Mouse (Mus musculus): Measurements from ENCODE around the gene Tspan6. TPM values are rescaled to one million over a fixed set of nuclear protein-coding genes. Genes with fewer than 3 reads are reported as not detected.

Tspan6 gene
- total RNA-seq, 1 experiment: 23.9 TPM

DNA sequence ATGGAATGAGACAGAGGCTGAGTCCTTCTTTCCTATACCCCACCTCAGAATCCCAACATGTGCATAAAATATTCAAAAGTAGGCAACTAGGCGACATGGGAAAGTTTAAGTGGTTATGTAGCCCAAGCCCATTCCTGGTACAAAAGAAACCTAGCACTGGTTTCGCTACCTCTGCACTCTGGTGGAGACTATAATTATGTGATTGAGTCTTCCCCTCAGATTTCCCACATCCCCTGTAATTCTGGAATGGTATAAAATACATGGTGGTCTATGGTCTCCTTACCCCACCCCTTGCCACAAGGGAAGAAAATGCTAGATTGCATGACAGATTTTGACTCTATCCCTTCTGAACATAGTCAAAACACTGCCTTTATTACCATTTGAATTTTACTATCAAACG, 14.8 kb upstream of the Tspan6 start:
- no peak overlapping the region for H3K27ac ChIP-seq (ENCODE audit: insufficient read depth, low read depth, low read length, poor library complexity, severe bottlenecking)
- H3K36me3 ChIP-seq (ENCODE audit: control insufficient read depth, insufficient read depth, low read length, poor library complexity, severe bottlenecking): no peaks in the 10 kb centered on the region
- in situ Hi-C loops (cut with MboI; ENCODE audit: low sequenced_read_pairs in 2 of 2, unreplicated experiment in 2 of 2): no loop called here
- H3K4me3 ChIP-seq (ENCODE audit: insufficient read depth in 1 of 2, low read depth in 1 of 2, low read length in 2 of 2, poor library complexity in 1 of 2, severe bottlenecking in 1 of 2): no peak overlapping the region
- H3K9ac ChIP-seq (ENCODE audit: insufficient read depth, low read depth, low read length, poor library complexity, severe bottlenecking): no peak overlapping the region
- no peak for DNase-seq (ENCODE audit: low read depth, low spot score)
- no peaks in the 10 kb centered on the region for H3K4me1 ChIP-seq (ENCODE audit: control insufficient read depth in 2 of 2, insufficient read depth in 2 of 2, low read length in 2 of 2, poor library complexity in 1 of 2)
- no peaks in the 10 kb centered on the region for H3K9me3 ChIP-seq (ENCODE audit: control insufficient read depth, insufficient read depth, low read depth, low read length)
- TF ChIP-seq MAFK (IDR thresholded peaks at IDR 0.05; ENCODE audit: insufficient read depth, low read depth, low read length) (no peak), HCFC1 (IDR thresholded peaks at IDR 0.05; ENCODE audit: borderline replicate concordance, insufficient read depth, low read length) (no peak), ZNF384 (IDR thresholded peaks at IDR 0.05; ENCODE audit: low read depth, low read length) (no peak), CHD2 (IDR thresholded peaks at IDR 0.05; ENCODE audit: low read depth, low read length) (no peak), ZC3H11A (IDR thresholded peaks at IDR 0.05; ENCODE audit: borderline replicate concordance, low read depth, low read length) (no peak)

DNA sequence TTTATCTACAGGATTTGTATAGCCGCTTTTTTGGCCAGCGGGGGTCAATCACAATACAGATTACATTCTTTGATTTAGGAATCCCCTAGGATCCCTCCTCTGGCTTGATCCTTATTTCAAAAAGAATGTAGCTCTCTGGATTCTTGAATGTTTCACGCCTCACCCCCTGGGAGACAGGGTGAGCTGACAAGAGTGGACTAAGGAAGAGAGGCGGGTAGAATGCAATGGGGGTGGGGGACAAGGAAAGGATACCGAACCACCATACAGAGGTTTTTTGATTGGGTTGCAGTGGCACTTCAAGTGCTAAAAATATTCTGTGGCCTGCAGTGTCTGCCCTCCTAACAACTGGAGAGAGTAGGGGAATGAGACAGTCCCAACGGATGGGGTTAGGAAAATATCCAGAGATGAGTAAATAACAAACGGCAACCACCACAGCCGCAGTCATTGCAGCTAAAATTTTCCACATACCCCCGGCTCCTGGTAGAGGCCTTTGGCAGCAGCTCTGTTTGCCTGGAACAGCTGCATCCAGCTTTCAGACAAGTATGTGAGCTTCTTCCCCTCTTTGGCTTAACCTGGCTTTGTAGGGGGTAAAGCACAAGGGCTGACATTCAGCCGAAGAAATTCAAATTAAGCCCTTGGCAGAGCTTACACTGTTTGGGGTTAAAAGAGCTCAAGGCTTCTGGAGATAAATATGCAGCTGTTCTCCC, 13.3 kb upstream of the Tspan6 start:
- H3K4me3 ChIP-seq (ENCODE audit: insufficient read depth in 1 of 2, low read depth in 1 of 2, low read length in 2 of 2, poor library complexity in 1 of 2, severe bottlenecking in 1 of 2): no peak overlapping the region
- DNase-seq (ENCODE audit: low read depth, low spot score): no peak
- no peaks in the 10 kb centered on the region for H3K4me1 ChIP-seq (ENCODE audit: control insufficient read depth in 2 of 2, insufficient read depth in 2 of 2, low read length in 2 of 2, poor library complexity in 1 of 2)
- TF ChIP-seq CHD2 (IDR thresholded peaks at IDR 0.05; ENCODE audit: low read depth, low read length): no peak
- TF ChIP-seq MAFK (IDR thresholded peaks at IDR 0.05; ENCODE audit: insufficient read depth, low read depth, low read length): no peak
- no peak for TF ChIP-seq ZNF384 (IDR thresholded peaks at IDR 0.05; ENCODE audit: low read depth, low read length)
- no peak for TF ChIP-seq ZC3H11A (IDR thresholded peaks at IDR 0.05; ENCODE audit: borderline replicate concordance, low read depth, low read length)
- TF ChIP-seq HCFC1 (IDR thresholded peaks at IDR 0.05; ENCODE audit: borderline replicate concordance, insufficient read depth, low read length): no peak
- no peaks in the 10 kb centered on the region for H3K36me3 ChIP-seq (ENCODE audit: control insufficient read depth, insufficient read depth, low read length, poor library complexity, severe bottlenecking)
- no peak overlapping the region for H3K27ac ChIP-seq (ENCODE audit: insufficient read depth, low read depth, low read length, poor library complexity, severe bottlenecking)
- no peaks in the 10 kb centered on the region for H3K9me3 ChIP-seq (ENCODE audit: control insufficient read depth, insufficient read depth, low read depth, low read length)
- no peak overlapping the region for H3K9ac ChIP-seq (ENCODE audit: insufficient read depth, low read depth, low read length, poor library complexity, severe bottlenecking)
- in situ Hi-C loops (cut with MboI; ENCODE audit: low sequenced_read_pairs in 2 of 2, unreplicated experiment in 2 of 2): no loop called here

DNA sequence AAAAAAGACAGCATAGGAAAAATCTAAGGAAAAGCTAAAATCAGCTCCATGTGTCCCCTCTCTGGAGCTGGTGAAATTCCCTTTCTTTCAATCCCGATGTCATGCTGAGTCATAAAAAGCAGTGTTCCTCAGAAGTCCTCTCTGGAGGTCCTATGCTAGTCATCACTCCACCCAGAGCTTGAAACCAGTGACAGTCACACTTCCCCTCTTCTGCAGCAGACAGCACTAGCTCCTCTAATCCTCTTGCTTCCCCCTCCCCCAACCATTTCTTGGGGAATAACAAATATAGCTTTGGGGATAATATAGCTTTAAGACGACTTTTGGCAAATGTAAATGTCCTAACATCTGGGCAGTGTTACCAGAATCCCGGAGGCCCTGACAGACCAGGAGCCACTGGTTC, 10.0 kb upstream of the Tspan6 start, which contains the start of gene Srpx2:
Gene Srpx2 (plus strand): TSS at position 166 of the 400 bp plus-strand sequence.
- Histone ChIP-seq H3K9ac (ENCODE audit: insufficient read depth, low read depth, low read length, poor library complexity, severe bottlenecking) (no peak within 1 kb of the TSS), H3K36me3 (ENCODE audit: control insufficient read depth, insufficient read depth, low read length, poor library complexity, severe bottlenecking) (no peaks in the 10 kb centered on the region), H3K27ac (ENCODE audit: insufficient read depth, low read depth, low read length, poor library complexity, severe bottlenecking) (no peak within 1 kb of the TSS), H3K4me3 (ENCODE audit: insufficient read depth in 1 of 2, low read depth in 1 of 2, low read length in 2 of 2, poor library complexity in 1 of 2, severe bottlenecking in 1 of 2) (no peak within 1 kb of the TSS), H3K4me1 (ENCODE audit: control insufficient read depth in 2 of 2, insufficient read depth in 2 of 2, low read length in 2 of 2, poor library complexity in 1 of 2) (no peaks in the 10 kb centered on the region), H3K9me3 (ENCODE audit: control insufficient read depth, insufficient read depth, low read depth, low read length) (no peaks in the 10 kb centered on the region)
- no peak for TF ChIP-seq HCFC1 (IDR thresholded peaks at IDR 0.05; ENCODE audit: borderline replicate concordance, insufficient read depth, low read length)
- no peak for TF ChIP-seq CHD2 (IDR thresholded peaks at IDR 0.05; ENCODE audit: low read depth, low read length)
- TF ChIP-seq ZC3H11A (IDR thresholded peaks at IDR 0.05; ENCODE audit: borderline replicate concordance, low read depth, low read length): no peak
- TF ChIP-seq ZNF384 (IDR thresholded peaks at IDR 0.05; ENCODE audit: low read depth, low read length): no peak
- TF ChIP-seq MAFK (IDR thresholded peaks at IDR 0.05; ENCODE audit: insufficient read depth, low read depth, low read length): no peak
- no peak for DNase-seq (ENCODE audit: low read depth, low spot score)
- in situ Hi-C loops (cut with MboI; ENCODE audit: low sequenced_read_pairs in 2 of 2, unreplicated experiment in 2 of 2): no loop called here

DNA sequence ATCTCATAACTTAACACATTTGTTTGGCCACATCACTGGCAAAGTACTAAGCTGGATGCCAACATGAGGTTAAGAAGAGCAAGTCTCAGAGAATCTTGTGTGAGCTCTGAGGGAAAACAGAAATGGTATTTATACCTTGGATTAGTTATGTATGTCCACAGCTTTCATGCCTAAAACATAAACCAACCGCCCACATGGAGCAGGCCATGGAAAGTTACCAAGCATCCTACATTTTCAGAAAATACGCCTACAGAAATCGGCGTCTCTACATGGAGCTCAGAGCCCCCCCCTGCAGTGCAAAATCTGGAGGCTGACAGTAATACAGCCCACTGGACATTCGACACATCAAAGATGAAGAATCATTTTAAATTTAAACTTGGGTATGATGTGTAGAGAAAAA, 10.1 kb downstream of the Tspan6 start:
- H3K27ac ChIP-seq (ENCODE audit: insufficient read depth, low read depth, low read length, poor library complexity, severe bottlenecking): no peak overlapping the region
- H3K4me1 ChIP-seq (ENCODE audit: control insufficient read depth in 2 of 2, insufficient read depth in 2 of 2, low read length in 2 of 2, poor library complexity in 1 of 2): no peaks in the 10 kb centered on the region
- H3K4me3 ChIP-seq (ENCODE audit: insufficient read depth in 1 of 2, low read depth in 1 of 2, low read length in 2 of 2, poor library complexity in 1 of 2, severe bottlenecking in 1 of 2): no peak overlapping the region
- no peaks in the 10 kb centered on the region for H3K9me3 ChIP-seq (ENCODE audit: control insufficient read depth, insufficient read depth, low read depth, low read length)
- no peak for DNase-seq (ENCODE audit: low read depth, low spot score)
- in situ Hi-C loops (cut with MboI; ENCODE audit: low sequenced_read_pairs in 2 of 2, unreplicated experiment in 2 of 2): no loop called here
- TF ChIP-seq MAFK (IDR thresholded peaks at IDR 0.05; ENCODE audit: insufficient read depth, low read depth, low read length) (no peak), CHD2 (IDR thresholded peaks at IDR 0.05; ENCODE audit: low read depth, low read length) (no peak)
- no peaks in the 10 kb centered on the region for H3K36me3 ChIP-seq (ENCODE audit: control insufficient read depth, insufficient read depth, low read length, poor library complexity, severe bottlenecking)
- no peak overlapping the region for H3K9ac ChIP-seq (ENCODE audit: insufficient read depth, low read depth, low read length, poor library complexity, severe bottlenecking)

DNA sequence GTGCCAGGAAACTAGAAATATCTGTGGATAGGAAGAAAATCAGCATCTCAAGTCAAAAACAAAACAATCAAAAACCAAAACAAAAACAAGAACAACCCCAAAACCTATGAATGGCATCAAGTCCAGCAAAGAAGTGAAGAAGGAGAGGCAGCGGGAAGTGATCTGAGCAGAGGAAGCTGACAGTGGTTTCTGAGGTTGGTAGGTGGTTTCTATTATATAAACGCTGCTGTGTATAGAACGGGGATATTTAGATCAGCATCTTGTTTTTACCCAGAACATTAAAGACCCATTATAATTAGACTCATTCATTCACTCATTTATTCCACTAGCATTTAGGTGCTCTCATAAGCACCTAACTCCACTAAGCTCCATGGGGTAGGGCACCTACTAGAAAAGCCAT, 10.9 kb downstream of the Tspan6 start:
- no peaks in the 10 kb centered on the region for H3K4me1 ChIP-seq (ENCODE audit: control insufficient read depth in 2 of 2, insufficient read depth in 2 of 2, low read length in 2 of 2, poor library complexity in 1 of 2)
- TF ChIP-seq HCFC1 (IDR thresholded peaks at IDR 0.05; ENCODE audit: borderline replicate concordance, insufficient read depth, low read length) (no peak), MAFK (IDR thresholded peaks at IDR 0.05; ENCODE audit: insufficient read depth, low read depth, low read length) (no peak), ZC3H11A (IDR thresholded peaks at IDR 0.05; ENCODE audit: borderline replicate concordance, low read depth, low read length) (no peak), ZNF384 (IDR thresholded peaks at IDR 0.05; ENCODE audit: low read depth, low read length) (no peak), CHD2 (IDR thresholded peaks at IDR 0.05; ENCODE audit: low read depth, low read length) (no peak)
- no peak overlapping the region for H3K4me3 ChIP-seq (ENCODE audit: insufficient read depth in 1 of 2, low read depth in 1 of 2, low read length in 2 of 2, poor library complexity in 1 of 2, severe bottlenecking in 1 of 2)
- H3K9ac ChIP-seq (ENCODE audit: insufficient read depth, low read depth, low read length, poor library complexity, severe bottlenecking): no peak overlapping the region
- H3K36me3 ChIP-seq (ENCODE audit: control insufficient read depth, insufficient read depth, low read length, poor library complexity, severe bottlenecking): no peaks in the 10 kb centered on the region
- no peaks in the 10 kb centered on the region for H3K9me3 ChIP-seq (ENCODE audit: control insufficient read depth, insufficient read depth, low read depth, low read length)
- H3K27ac ChIP-seq (ENCODE audit: insufficient read depth, low read depth, low read length, poor library complexity, severe bottlenecking): no peak overlapping the region
- DNase-seq (ENCODE audit: low read depth, low spot score): no peak
- in situ Hi-C loops (cut with MboI; ENCODE audit: low sequenced_read_pairs in 2 of 2, unreplicated experiment in 2 of 2): no loop called here
